Mouse (Mus musculus) heart, adult 2 months (tissue): ENCODE data around the gene Yap1. TPM values are rescaled to one million over a fixed set of nuclear protein-coding genes. Genes with fewer than 3 reads are reported as not detected.

Experiments
- DNase-seq, 2 experiments: peaks; one replicate each; pipeline ENCODE4 v3.0.0; 2021
- H3K27ac ChIP-seq: fragments of 200-600 bp; 2 replicates; pipeline ENCODE4 v1.8.1; 2022
- H3K27me3 ChIP-seq: fragments of 200-500 bp; 2 replicates; pipeline ENCODE4 v1.6.1; 2012; ENCODE audit warnings: mild to moderate bottlenecking, low read length, inconsistent platforms, mixed read lengths; ENCODE audit not compliant: control insufficient read depth, insufficient read depth
- H3K36me3 ChIP-seq: fragments of 200-500 bp; 2 replicates; pipeline ENCODE4 v1.6.1; 2012; ENCODE audit warnings: low read length, inconsistent platforms; ENCODE audit not compliant: control insufficient read depth, insufficient read depth
- H3K4me1 ChIP-seq: fragments of 200-500 bp; 2 replicates; pipeline ENCODE4 v1.6.1; 2011; ENCODE audit warnings: low read length; ENCODE audit not compliant: control insufficient read depth, insufficient read depth
- H3K4me3 ChIP-seq: fragments of 200-600 bp; 2 replicates; pipeline ENCODE4 v1.8.1; 2022
- H3K79me2 ChIP-seq: fragments of 200-500 bp; replicated peaks from 2 replicates; pipeline ENCODE4 v1.6.1; 2012; ENCODE audit warnings: mild to moderate bottlenecking, inconsistent platforms, low read length, moderate library complexity, mixed read lengths; ENCODE audit not compliant: control insufficient read depth, insufficient read depth
- H3K9ac ChIP-seq: fragments of 200-500 bp; 2 replicates; pipeline ENCODE4 v1.6.1; 2012; ENCODE audit warnings: low read depth, mild to moderate bottlenecking, control low read depth, inconsistent platforms, low read length, mixed read lengths
- CTCF ChIP-seq: fragments of 200-600 bp; IDR thresholded peaks from 2 replicates; pipeline ENCODE4 v1.8.1; 2022; ENCODE audit warnings: antibody characterized with exemption, mild to moderate bottlenecking, moderate library complexity
- EP300 ChIP-seq: fragments of 200-500 bp; IDR thresholded peaks from 2 replicates; pipeline ENCODE4 v1.6.1; 2011; ENCODE audit warnings: low read depth, low read length, control low read depth; ENCODE audit not compliant: insufficient read depth
- POLR2A ChIP-seq: fragments of 200-500 bp; IDR thresholded peaks from 2 replicates; pipeline ENCODE4 v1.6.1; 2011; ENCODE audit warnings: mild to moderate bottlenecking, low read depth, low read length, control low read depth; ENCODE audit not compliant: insufficient read depth
- WGBS: fragments of 180-500 bp; shearing (Covaris S2); methylation state at CpG from one replicate; pipeline ENCODE4 v1.1.7; 2018; 5-methylcytosine and 5-hydroxymethylcytosine counted together
- intact Hi-C: fragments of 180-260 bp; cut with DNase I; formaldehyde crosslinking; loops from one replicate; pipeline ENCODE4 v1.15.1; 2025
- polyA plus RNA-seq: library from polyadenylated mRNA; depleted of rRNA; stranded (reverse); fragments of >200 nt; gene quantifications from 2 replicates; pipeline ENCODE4 v1.2.3, GENCODE M21; 2012
- total RNA-seq, 2 experiments: library from RNA; stranded (reverse); gene quantifications; 2 replicates each; pipeline ENCODE4 v1.2.3; 2021

Gene Yap1
- total and polyA plus RNA-seq, 3 experiments: 37.9 to 71.9 (median 70.7) TPM

GRCm38 (mm10) chr9:7967980-7968379 is 36.4 kb downstream of the Yap1 start:
- Histone ChIP-seq H3K36me3 (peaks cover 18% of the 10 kb centered on the region), H3K27me3 (no peaks in the 10 kb centered on the region), H3K4me1 (peaks cover 4% of the 10 kb centered on the region), H3K79me2 (peaks cover 3% of the 10 kb centered on the region; the same call in 1 of the 2 replicates), H3K27ac (no peak overlapping the region), H3K4me3 (no peak overlapping the region), H3K9ac (no peak overlapping the region)
- TF ChIP-seq POLR2A: no peak
- no peak for TF ChIP-seq EP300
- no peak for TF ChIP-seq CTCF
- whole genome bisulfite sequencing: 93% methylated on average over 1 of the region's 1 CpGs
- no peak for DNase-seq
- intact Hi-C loops: no loop called here

GRCm38 (mm10) chr9:7965590-7965989 is 38.8 kb downstream of the Yap1 start:
- H3K27ac ChIP-seq: no peak overlapping the region
- peaks cover 13% of the 10 kb centered on the region for H3K4me1 ChIP-seq
- peaks cover 29% of the 10 kb centered on the region for H3K36me3 ChIP-seq
- H3K9ac ChIP-seq: no peak overlapping the region
- H3K27me3 ChIP-seq: no peaks in the 10 kb centered on the region
- no peak for DNase-seq
- TF ChIP-seq EP300 (no peak), POLR2A (no peak), CTCF (no peak)
- no peak overlapping the region for H3K4me3 ChIP-seq
- peaks cover 3% of the 10 kb centered on the region; the same call in 1 of the 2 replicates for H3K79me2 ChIP-seq
- intact Hi-C loops: no loop called here
- 68% methylated on average over 3 of the region's 3 CpGs for WGBS

GRCm38 (mm10) chr9:7963867-7964266 is 40.5 kb downstream of the Yap1 start:
- TF ChIP-seq CTCF: no peak
- no peak for TF ChIP-seq EP300
- TF ChIP-seq POLR2A: no peak
- intact Hi-C loops: loop anchor here (5.0 kb wide), 1 partner anchor 38 kb away; the partner anchor contains the start of gene Yap1
- Histone ChIP-seq H3K36me3 (peaks cover 37% of the 10 kb centered on the region), H3K4me1 (peaks cover 17% of the 10 kb centered on the region), H3K27ac (no peak overlapping the region), H3K79me2 (peaks cover 3% of the 10 kb centered on the region; the same call in 1 of the 2 replicates), H3K4me3 (no peak overlapping the region), H3K9ac (no peak overlapping the region), H3K27me3 (no peaks in the 10 kb centered on the region)
- 82% methylated on average over 2 of the region's 2 CpGs for WGBS
- no peak for DNase-seq

GRCm38 (mm10) chr9:7962915-7963314 is 41.5 kb downstream of the Yap1 start:
- peaks cover 20% of the 10 kb centered on the region for H3K4me1 ChIP-seq
- DNase-seq: no peak
- no peak for TF ChIP-seq EP300
- no peak for TF ChIP-seq POLR2A
- TF ChIP-seq CTCF: no peak
- intact Hi-C loops: loop anchor here (5.0 kb wide), 1 partner anchor 39 kb away; the partner anchor contains the start of gene Yap1
- H3K79me2 ChIP-seq: peaks cover 5% of the 10 kb centered on the region
- H3K36me3 ChIP-seq: peaks cover 32% of the 10 kb centered on the region
- H3K4me3 ChIP-seq: no peak overlapping the region
- H3K27me3 ChIP-seq: no peaks in the 10 kb centered on the region
- no peak overlapping the region for H3K9ac ChIP-seq
- 76% methylated on average over 7 of the region's 7 CpGs for WGBS
- H3K27ac ChIP-seq: no peak overlapping the region

- 0 out of 2 replicates have a peak overlapping the region, but pooled peaks have one; percentile 5 for H3K27ac ChIP-seq
- H3K9ac ChIP-seq: no peak overlapping the region
- peaks cover 20% of the 10 kb centered on the region for H3K4me1 ChIP-seq
- peaks cover 6% of the 10 kb centered on the region for H3K79me2 ChIP-seq
- TF ChIP-seq CTCF: no peak
- TF ChIP-seq EP300: no peak
- no peak for TF ChIP-seq POLR2A
- WGBS: 42% methylated on average over 21 of the region's 21 CpGs
- intact Hi-C loops: loop anchor here (5.0 kb wide), 1 partner anchor 41 kb away; the partner anchor contains the start of gene Yap1
- no peak overlapping the region for H3K4me3 ChIP-seq
- peaks cover 32% of the 10 kb centered on the region for H3K36me3 ChIP-seq
- H3K27me3 ChIP-seq: no peaks in the 10 kb centered on the region
- DNase-seq: peak in 1 of 2 experiments; percentile 50
Observed at GRCm38 (mm10) chr9:7961366-7962160, 42.8 kb downstream of the Yap1 start.

- Histone ChIP-seq H3K36me3 (peaks cover 29% of the 10 kb centered on the region), H3K27ac (no peak overlapping the region; the same call in 1 of the 2 replicates), H3K27me3 (no peaks in the 10 kb centered on the region), H3K4me1 (peaks cover 18% of the 10 kb centered on the region), H3K4me3 (no peak overlapping the region), H3K79me2 (peaks cover 6% of the 10 kb centered on the region), H3K9ac (no peak overlapping the region)
- peak; percentile 37 to 47 for DNase-seq
- TF ChIP-seq CTCF (no peak), EP300 (no peak), POLR2A (no peak)
- WGBS: 48% methylated on average over 9 of the region's 9 CpGs
- intact Hi-C loops: loop anchor here (5.0 kb wide), 1 partner anchor 42 kb away; the partner anchor contains the start of gene Yap1
Observed at GRCm38 (mm10) chr9:7960382-7960781, 44.0 kb downstream of the Yap1 start.
